ENCODE assay signal across 9 mouse cellular contexts in the genomic region with DNA sequence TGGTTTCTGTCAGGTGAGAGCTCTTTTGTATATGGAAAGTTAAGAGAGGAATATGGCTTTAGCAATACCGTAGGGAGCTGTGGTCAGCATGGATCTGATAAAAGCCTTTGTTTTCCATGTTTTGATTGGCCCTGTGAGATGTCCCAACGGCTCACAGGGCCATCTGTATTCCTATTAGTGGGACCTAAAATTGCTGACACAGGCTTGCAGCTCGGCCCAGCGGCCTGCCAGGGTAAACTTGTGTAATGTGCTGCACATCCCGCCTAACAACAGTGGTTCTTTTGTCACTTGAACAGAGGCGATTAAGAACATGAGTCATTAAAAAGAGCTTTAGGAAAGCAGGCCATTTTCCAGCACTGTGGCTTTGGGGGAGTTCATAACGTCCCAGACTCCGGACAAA.
DNase-seq lines count a peak whose midpoint lies in the region; ATAC-seq lines count a peak whose summit lies in the region.
"Had no signal": no experiment of that assay in that cellular context is flagged by ENCODE, and none has a peak within 500 bp of the region (broad histone marks: within the 10 kb centered on the region; RNA-seq: fewer than 3 reads in every experiment).

No protein-coding gene starts in this region.

- no peak overlapping the region for H3K9ac ChIP-seq in heart, embryonic 15.5 days
- H3K9ac ChIP-seq in lung, embryonic 16.5 days (ENCODE audit: low read length), result no peak overlapping the region
- no peak overlapping the region for H3K9ac ChIP-seq in stomach, embryonic 16.5 days (ENCODE audit: low read length)
- H3K9ac ChIP-seq: liver, embryonic 14.5 days had no signal

- H3K9me3 ChIP-seq in heart, embryonic 15.5 days (replicated peaks), result no peaks in the 10 kb centered on the region
- no peaks in the 10 kb centered on the region for H3K9me3 ChIP-seq in lung, embryonic 16.5 days (ENCODE audit: control insufficient read depth, low read length)
- H3K9me3 ChIP-seq in stomach, embryonic 16.5 days (replicated peaks; ENCODE audit: control insufficient read depth, low read length), result no peaks in the 10 kb centered on the region

- no peaks in the 10 kb centered on the region for H3K27me3 ChIP-seq in heart, embryonic 15.5 days
- no peaks in the 10 kb centered on the region for H3K27me3 ChIP-seq in lung, embryonic 16.5 days (ENCODE audit: control insufficient read depth, insufficient read depth, low read depth, low read length)
- no peaks in the 10 kb centered on the region for H3K27me3 ChIP-seq in stomach, embryonic 16.5 days (ENCODE audit: control insufficient read depth, insufficient read depth, low read length)

- no peak overlapping the region for H3K4me3 ChIP-seq in heart, embryonic 15.5 days
- no peak overlapping the region for H3K4me3 ChIP-seq in lung, embryonic 16.5 days (ENCODE audit: low read length)
- no peak overlapping the region for H3K4me3 ChIP-seq in stomach, embryonic 16.5 days (replicated peaks; ENCODE audit: low read length)

- no peaks in the 10 kb centered on the region for H3K4me1 ChIP-seq in heart, embryonic 15.5 days (replicated peaks)
- H3K4me1 ChIP-seq in lung, embryonic 16.5 days (replicated peaks; ENCODE audit: control insufficient read depth, insufficient read depth, low read length), result peaks cover 2% of the 10 kb centered on the region; the same call in 1 of the 2 replicates
- peaks cover 10% of the 10 kb centered on the region for H3K4me1 ChIP-seq in stomach, embryonic 16.5 days (ENCODE audit: control insufficient read depth, insufficient read depth, low read length)

- H3K36me3 ChIP-seq in heart, embryonic 15.5 days, result no peaks in the 10 kb centered on the region
- H3K36me3 ChIP-seq in lung, embryonic 16.5 days (ENCODE audit: control insufficient read depth, insufficient read depth, low read length), result no peaks in the 10 kb centered on the region
- H3K36me3 ChIP-seq in stomach, embryonic 16.5 days (ENCODE audit: control insufficient read depth, insufficient read depth, low read length), result no peaks in the 10 kb centered on the region

- 39% methylated on average over 8 of the region's 8 CpGs for WGBS in heart, embryonic 15.5 days
- WGBS in lung, embryonic 16.5 days, result 41% methylated on average over 8 of the region's 8 CpGs
- 30% methylated on average over 8 of the region's 8 CpGs for WGBS in stomach, embryonic 16.5 days

- ATAC-seq in heart, embryonic 15.5 days (replicated peaks; ENCODE audit: insufficient number of reproducible peaks, insufficient read depth, low FRiP score, low read depth), result peak; percentile 89
- peak; percentile 81 for ATAC-seq in lung, embryonic 16.5 days (ENCODE audit: low read depth)
- ATAC-seq in stomach, embryonic 16.5 days (ENCODE audit: insufficient read depth, low FRiP score), result peak; percentile 36; the same call in 1 of the 2 replicates

- DNase-seq in right cerebral cortex, postnatal 36 days (ENCODE audit: low spot score in 2 of 2), result peak; percentile 5 to 7
- no peak for DNase-seq in right cerebral cortex, postnatal 25 days
- peak; percentile 85 for DNase-seq in fibroblast of lung, adult 2 months (ENCODE audit: low read depth)
- no peak for DNase-seq in urinary bladder, postnatal 10 days (ENCODE audit: low spot score)
- DNase-seq in cerebellum, adult 8-10 months, result no peak

- no peak overlapping the region for H3K4me2 ChIP-seq in heart, embryonic 15.5 days
- no peak overlapping the region for H3K4me2 ChIP-seq in lung, embryonic 16.5 days (ENCODE audit: low read depth, low read length)
- no peak overlapping the region for H3K4me2 ChIP-seq in stomach, embryonic 16.5 days (ENCODE audit: low read depth, low read length)

- peak overlapping the region; percentile 56 for H3K27ac ChIP-seq in heart, embryonic 15.5 days
- H3K27ac ChIP-seq in lung, embryonic 16.5 days (ENCODE audit: low read length), result no peak overlapping the region
- peak overlapping the region; percentile 43; the same call in 1 of the 2 replicates for H3K27ac ChIP-seq in stomach, embryonic 16.5 days (ENCODE audit: low read length)
- H3K27ac ChIP-seq: liver, embryonic 14.5 days had no signal

Comparison
In these comparisons a context has a peak if more than half of its experiments do, and no peak if none do; other contexts are left out.
1. DNase-seq: peak in right cerebral cortex, postnatal 36 days (2 of 2) and fibroblast of lung, adult 2 months (single experiment); none in right cerebral cortex, postnatal 25 days (single experiment), urinary bladder, postnatal 10 days (single experiment) and cerebellum, adult 8-10 months (single experiment).
2. ATAC-seq: peak in every context shown above with its lines; median percentile 89 in heart, embryonic 15.5 days; 81 in lung, embryonic 16.5 days; 36 in stomach, embryonic 16.5 days.